Mouse (Mus musculus) lung, adult 2 months (tissue): ENCODE measurements around the gene Pml. TPM values are rescaled to one million over a fixed set of nuclear protein-coding genes. Genes with fewer than 3 reads are reported as not detected.

Experiments
- DNase-seq: peaks from one replicate; pipeline ENCODE4 v3.0.0; 2022
- H3K4me1 ChIP-seq: fragments of 200-500 bp; 2 replicates; pipeline ENCODE4 v1.6.1; 2011; ENCODE audit warnings: low read length; ENCODE audit not compliant: control insufficient read depth, insufficient read depth
- H3K4me3 ChIP-seq: fragments of 200-500 bp; replicated peaks from 2 replicates; pipeline ENCODE3; 2011; ENCODE audit warnings: low read depth, mild to moderate bottlenecking, control low read depth, low read length; ENCODE audit errors: extremely low read depth
- CTCF ChIP-seq: fragments of 200-500 bp; IDR thresholded peaks from 2 replicates; pipeline ENCODE4 v1.5.1; 2011; ENCODE audit warnings: mild to moderate bottlenecking, low read length, control low read depth; ENCODE audit not compliant: insufficient read depth
- POLR2A ChIP-seq: fragments of 200-500 bp; IDR thresholded peaks from 2 replicates; pipeline ENCODE4 v1.6.1; 2011; ENCODE audit warnings: low read depth, mild to moderate bottlenecking, control low read depth, low read length, borderline replicate concordance; ENCODE audit errors: extremely low read depth
- whole genome bisulfite sequencing: fragments of 180-500 bp; shearing (Covaris S2); methylation state at CpG from one replicate; pipeline ENCODE4 v1.1.7; 2018; 5-methylcytosine and 5-hydroxymethylcytosine counted together
- polyA plus RNA-seq: library from polyadenylated mRNA; depleted of rRNA; stranded (reverse); fragments of >200 nt; gene quantifications from 2 replicates; pipeline ENCODE4 v1.2.3, GENCODE M21; 2012

Pml gene
- polyA plus RNA-seq, 1 experiment: 29.6 TPM

- peak; percentile 50 for TF ChIP-seq CTCF
- TF ChIP-seq POLR2A: no peak
- 28% methylated on average over 9 of the region's 9 CpGs for WGBS
- H3K4me1 ChIP-seq: peaks cover 6% of the 10 kb centered on the region
- no peak overlapping the region for H3K4me3 ChIP-seq
- peak; percentile 52 for DNase-seq
Measured at GRCm38 (mm10) chr9:58280259-58281109, 30.9 kb upstream of the Pml start.

GRCm38 (mm10) chr9:58279780-58280179, 30.2 kb upstream of the Pml start:
- no peak overlapping the region for H3K4me3 ChIP-seq
- TF ChIP-seq POLR2A (no peak), CTCF (no peak)
- WGBS: 53% methylated on average over 5 of the region's 5 CpGs
- peaks cover 11% of the 10 kb centered on the region for H3K4me1 ChIP-seq
- no peak for DNase-seq

GRCm38 (mm10) chr9:58278821-58279723, 29.5 kb upstream of the Pml start:
- no peak for DNase-seq
- 72% methylated on average over 4 of the region's 4 CpGs for WGBS
- no peak overlapping the region for H3K4me3 ChIP-seq
- peaks cover 11% of the 10 kb centered on the region for H3K4me1 ChIP-seq
- TF ChIP-seq CTCF (no peak), POLR2A (no peak)

- H3K4me3 ChIP-seq: no peak overlapping the region
- TF ChIP-seq POLR2A (no peak), CTCF (no peak)
- no peak for DNase-seq
- 91% methylated on average over 4 of the region's 4 CpGs for WGBS
- peaks cover 13% of the 10 kb centered on the region for H3K4me1 ChIP-seq
Measured at GRCm38 (mm10) chr9:58278313-58278712, 28.7 kb upstream of the Pml start.

GRCm38 (mm10) chr9:58276346-58276745, 26.8 kb upstream of the Pml start:
- Histone ChIP-seq H3K4me1 (peaks cover 13% of the 10 kb centered on the region), H3K4me3 (no peak overlapping the region)
- TF ChIP-seq POLR2A: no peak
- TF ChIP-seq CTCF: no peak
- WGBS: 64% methylated on average over 5 of the region's 5 CpGs
- DNase-seq: no peak

- no peak for DNase-seq
- TF ChIP-seq POLR2A (no peak), CTCF (no peak)
- H3K4me3 ChIP-seq: peak overlapping the region; percentile 1
- 49% methylated on average over 3 of the region's 3 CpGs for WGBS
- peaks cover 13% of the 10 kb centered on the region for H3K4me1 ChIP-seq
Measured at GRCm38 (mm10) chr9:58275797-58276196, 26.2 kb upstream of the Pml start.

- WGBS: 2% methylated on average over 8 of the region's 8 CpGs
- TF ChIP-seq CTCF (no peak), POLR2A (peak; percentile 35; the same call in 1 of the 2 replicates)
- Histone ChIP-seq H3K4me3 (peak overlapping the region; percentile 10), H3K4me1 (peaks cover 12% of the 10 kb centered on the region)
- peak; percentile 43 for DNase-seq
Measured at GRCm38 (mm10) chr9:58275115-58275774, 25.7 kb upstream of the Pml start.

GRCm38 (mm10) chr9:58274626-58275025, 25.0 kb upstream of the Pml start:
- 40% methylated on average over 3 of the region's 3 CpGs for WGBS
- no peak for DNase-seq
- Histone ChIP-seq H3K4me1 (peaks cover 11% of the 10 kb centered on the region), H3K4me3 (no peak overlapping the region)
- no peak for TF ChIP-seq CTCF

GRCm38 (mm10) chr9:58274101-58274604, 24.6 kb upstream of the Pml start:
- DNase-seq: no peak
- no peak for TF ChIP-seq CTCF
- no peak for TF ChIP-seq POLR2A
- H3K4me1 ChIP-seq: peaks cover 11% of the 10 kb centered on the region
- 77% methylated on average over 7 of the region's 7 CpGs for WGBS
- no peak overlapping the region for H3K4me3 ChIP-seq
